Mouse (Mus musculus) ES-Bruce4 (cell line): ENCODE results near the gene Rnf34. TPM values are rescaled to one million over a fixed set of nuclear protein-coding genes. Genes with fewer than 3 reads are reported as not detected.

Experiments used
- H3K27ac ChIP-seq: 2 replicates; pipeline ENCODE4 v1.5.1; 2012; ENCODE audit warnings: low read length, inconsistent platforms; ENCODE audit not compliant: insufficient read depth
- H3K27me3 ChIP-seq: 2 replicates; pipeline ENCODE4 v1.6.1; 2012; ENCODE audit warnings: mild to moderate bottlenecking, low read length, inconsistent platforms; ENCODE audit not compliant: control insufficient read depth, poor library complexity, insufficient read depth, severe bottlenecking
- H3K36me3 ChIP-seq: 2 replicates; pipeline ENCODE4 v1.6.1; 2012; ENCODE audit warnings: inconsistent platforms, mild to moderate bottlenecking, low read length, moderate library complexity; ENCODE audit not compliant: control insufficient read depth, poor library complexity, insufficient read depth, severe bottlenecking
- H3K4me1 ChIP-seq: one replicate; pipeline ENCODE4 v1.8.1; 2011; ENCODE audit warnings: low read length; ENCODE audit not compliant: control insufficient read depth, insufficient read depth
- H3K4me3 ChIP-seq: 2 replicates; pipeline ENCODE4 v1.5.1; 2011; ENCODE audit warnings: low read depth, mild to moderate bottlenecking, low read length
- H3K9ac ChIP-seq: 2 replicates; pipeline ENCODE4 v1.6.1; 2012; ENCODE audit warnings: low read depth, mild to moderate bottlenecking, inconsistent platforms; ENCODE audit not compliant: poor library complexity, severe bottlenecking
- H3K9me3 ChIP-seq: replicated peaks from 2 replicates; pipeline ENCODE4 v1.6.1; 2012; ENCODE audit warnings: mild to moderate bottlenecking, low read length, inconsistent platforms; ENCODE audit not compliant: control insufficient read depth, poor library complexity, insufficient read depth, severe bottlenecking
- CTCF ChIP-seq: IDR thresholded peaks from one replicate; pipeline ENCODE4 v1.8.1; 2011; ENCODE audit warnings: low read depth, low read length
- EP300 ChIP-seq: IDR thresholded peaks from 2 replicates; pipeline ENCODE4 v1.6.1; 2011; ENCODE audit warnings: low read depth, low read length; ENCODE audit not compliant: insufficient read depth
- POLR2A ChIP-seq: IDR thresholded peaks from one replicate; pipeline ENCODE4 v1.8.1; 2011; ENCODE audit warnings: low read length; ENCODE audit not compliant: insufficient read depth
- polyA plus RNA-seq: library from polyadenylated mRNA; stranded (reverse); fragments of >200 nt; gene quantifications from 2 replicates; pipeline ENCODE4 v1.2.4, GENCODE M21; 2011; ENCODE audit warnings: low read depth; ENCODE audit not compliant: missing spikeins, insufficient read depth, insufficient read length

The Rnf34 gene
- polyA plus RNA-seq, 1 experiment = 28.5 TPM

DNA sequence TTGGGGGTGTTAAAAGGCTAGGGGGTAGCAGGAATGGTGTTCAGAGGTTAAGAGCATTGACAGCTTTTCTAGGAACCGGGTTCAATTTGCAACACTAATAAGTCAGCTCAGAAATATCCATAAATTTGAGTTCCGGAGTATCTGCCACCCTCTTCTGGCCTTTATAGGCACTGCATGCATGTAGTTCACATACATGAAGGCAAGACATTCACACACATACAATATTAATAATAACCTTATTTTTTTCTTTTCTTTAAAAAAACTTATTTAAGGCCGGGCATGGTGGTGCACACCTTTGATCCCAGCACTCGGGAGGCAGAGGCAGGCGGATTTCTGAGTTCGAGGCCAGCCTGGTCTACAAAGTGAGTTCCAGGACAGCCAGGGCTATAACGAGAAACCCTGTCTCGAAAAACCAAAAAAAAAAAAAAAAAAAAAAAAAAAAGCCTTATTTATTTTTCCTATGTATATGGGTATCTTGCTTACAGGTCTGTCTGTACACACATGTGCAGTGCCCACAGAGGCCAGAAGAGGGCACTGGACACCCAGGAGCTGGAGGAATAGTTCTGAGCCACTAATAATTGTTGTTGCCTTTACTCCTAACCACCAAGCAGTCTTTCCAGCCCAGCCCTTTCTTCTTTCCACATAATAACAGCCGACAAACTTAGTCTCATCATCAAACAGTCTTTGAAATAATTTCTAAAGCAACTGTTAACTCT, 38.3 kb upstream of the Rnf34 start:
- TF ChIP-seq CTCF = peak; percentile 77
- no peak for TF ChIP-seq EP300
- no peaks in the 10 kb centered on the region for H3K9me3 ChIP-seq
- H3K27ac ChIP-seq = no peak overlapping the region
- H3K36me3 ChIP-seq = peaks cover 61% of the 10 kb centered on the region
- H3K4me1 ChIP-seq = no peaks in the 10 kb centered on the region
- no peak overlapping the region for H3K9ac ChIP-seq
- no peaks in the 10 kb centered on the region for H3K27me3 ChIP-seq
- no peak overlapping the region for H3K4me3 ChIP-seq

DNA sequence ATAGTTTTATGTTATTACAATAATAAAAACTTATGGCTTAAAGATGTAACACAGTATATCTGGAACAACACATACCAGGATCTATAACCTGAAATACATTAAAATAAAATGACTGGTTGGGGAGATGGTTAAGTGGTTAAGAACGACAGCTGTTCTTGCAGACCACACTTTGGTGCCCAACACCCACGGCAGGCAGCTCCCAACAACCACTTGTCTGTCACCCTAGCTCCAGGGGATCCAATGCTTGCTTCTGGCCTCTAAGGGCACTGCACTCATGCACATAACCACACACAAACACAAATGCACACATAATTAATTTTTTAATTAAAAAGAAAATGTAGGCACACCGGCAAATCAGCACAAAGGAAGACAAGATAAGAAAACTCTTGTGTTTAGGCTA, 37.1 kb upstream of the Rnf34 start:
- no peak overlapping the region for H3K9ac ChIP-seq
- H3K4me3 ChIP-seq = no peak overlapping the region
- no peaks in the 10 kb centered on the region for H3K27me3 ChIP-seq
- no peak overlapping the region for H3K27ac ChIP-seq
- H3K4me1 ChIP-seq = no peaks in the 10 kb centered on the region
- peaks cover 61% of the 10 kb centered on the region for H3K36me3 ChIP-seq
- no peak for TF ChIP-seq POLR2A
- TF ChIP-seq CTCF = no peak
- no peak for TF ChIP-seq EP300
- H3K9me3 ChIP-seq = no peaks in the 10 kb centered on the region

DNA sequence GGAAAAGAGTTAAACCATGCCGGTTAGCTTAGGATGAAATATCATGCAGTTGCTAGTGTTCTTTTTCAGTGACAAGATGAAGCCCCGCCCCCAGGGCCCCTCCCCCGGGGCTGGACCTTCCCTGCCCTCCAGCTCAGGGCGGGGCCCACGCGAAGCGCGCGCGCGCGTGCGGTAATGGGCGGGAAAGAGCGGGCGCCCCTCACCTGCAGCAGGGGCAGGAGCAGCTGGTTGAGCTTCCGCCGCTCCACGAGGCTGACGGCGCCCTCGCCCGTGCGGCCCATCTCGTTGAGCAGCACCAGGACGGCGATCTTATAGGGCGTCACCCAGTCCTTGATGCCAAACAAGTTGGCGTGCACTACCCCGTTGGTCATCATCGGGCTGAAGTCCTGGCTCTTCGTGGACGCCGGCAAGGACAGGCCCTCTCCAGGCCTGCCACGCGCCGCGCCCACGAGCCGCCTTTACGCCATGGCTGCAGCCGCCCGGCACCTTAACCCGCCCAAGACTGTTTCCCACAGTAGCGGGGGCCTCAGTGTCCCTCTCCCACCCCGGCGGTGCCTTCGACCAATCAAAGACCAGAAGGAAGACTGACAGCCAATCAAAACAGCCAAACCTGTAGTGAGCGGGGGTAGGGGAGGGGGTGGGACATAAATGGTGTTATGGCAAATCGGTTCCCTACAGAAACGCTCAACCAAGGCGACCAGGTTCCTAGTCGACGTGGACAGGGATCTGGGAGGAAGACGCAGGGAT, 28.9 kb upstream of the Rnf34 start, which contains the start of gene Anapc5:
TSS of gene Anapc5 (minus strand) at position 563 of the 747 bp plus-strand sequence.
- H3K9me3 ChIP-seq = no peaks in the 10 kb centered on the region
- H3K4me1 ChIP-seq = peaks cover 2% of the 10 kb centered on the region
- peak within 1 kb of the TSS; percentile 45; the same call in 1 of the 2 replicates for H3K27ac ChIP-seq
- peak; percentile 37; the same call in 1 of the 2 replicates for TF ChIP-seq EP300
- no peak for TF ChIP-seq POLR2A
- peak within 1 kb of the TSS; percentile 80 for H3K4me3 ChIP-seq
- H3K36me3 ChIP-seq = peaks cover 27% of the 10 kb centered on the region
- peak within 1 kb of the TSS; percentile 58 for H3K9ac ChIP-seq
- no peaks in the 10 kb centered on the region for H3K27me3 ChIP-seq

DNA sequence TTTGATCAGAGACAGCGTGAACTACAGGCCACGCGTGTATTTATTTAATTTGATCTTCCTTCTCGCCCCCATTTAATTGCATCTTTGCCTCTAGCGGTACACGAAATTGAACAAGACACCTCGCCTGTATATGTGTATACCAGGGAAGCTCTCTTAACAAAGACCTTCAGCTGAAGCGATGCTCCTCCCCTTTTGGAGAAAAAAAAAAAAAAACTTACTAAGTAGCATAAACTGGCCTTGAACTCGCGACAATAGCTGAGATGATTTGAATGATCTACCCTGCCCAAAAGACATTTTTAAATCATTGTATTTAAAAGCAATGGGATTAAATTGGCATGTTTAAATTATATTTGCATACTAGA, 28.3 kb upstream of the Rnf34 start:
- H3K27me3 ChIP-seq = no peaks in the 10 kb centered on the region
- peaks cover 2% of the 10 kb centered on the region for H3K4me1 ChIP-seq
- TF ChIP-seq CTCF = no peak
- TF ChIP-seq POLR2A = no peak
- TF ChIP-seq EP300 = no peak
- peaks cover 24% of the 10 kb centered on the region for H3K36me3 ChIP-seq
- peak overlapping the region; percentile 58; the same call in 1 of the 2 replicates for H3K9ac ChIP-seq
- peak overlapping the region; percentile 45; the same call in 1 of the 2 replicates for H3K27ac ChIP-seq
- peak overlapping the region; percentile 67 for H3K4me3 ChIP-seq
- H3K9me3 ChIP-seq = no peaks in the 10 kb centered on the region

DNA sequence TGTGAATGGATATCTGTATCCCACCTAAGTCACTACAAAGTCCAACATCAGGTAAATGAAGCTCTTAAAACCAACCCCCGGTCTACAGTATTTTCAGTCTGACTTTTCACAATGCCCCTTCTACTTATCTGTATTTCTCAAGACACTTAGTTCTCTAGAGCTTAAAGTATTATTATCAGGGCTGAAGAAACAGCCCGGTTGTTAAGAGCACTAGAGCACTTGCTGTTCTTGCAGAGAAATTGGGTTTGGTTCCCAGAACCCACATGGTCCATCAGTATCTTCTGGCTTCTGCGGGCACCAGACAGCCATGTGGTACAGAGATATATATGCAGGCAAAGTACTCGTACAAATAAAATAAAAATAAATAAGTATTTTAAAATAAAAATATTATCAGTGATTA, 27.4 kb upstream of the Rnf34 start:
- no peaks in the 10 kb centered on the region for H3K27me3 ChIP-seq
- H3K9ac ChIP-seq = no peak overlapping the region
- no peak for TF ChIP-seq CTCF
- TF ChIP-seq EP300 = no peak
- TF ChIP-seq POLR2A = no peak
- peaks cover 19% of the 10 kb centered on the region for H3K36me3 ChIP-seq
- peaks cover 2% of the 10 kb centered on the region for H3K4me1 ChIP-seq
- H3K4me3 ChIP-seq = no peak overlapping the region
- no peaks in the 10 kb centered on the region for H3K9me3 ChIP-seq
- H3K27ac ChIP-seq = no peak overlapping the region

DNA sequence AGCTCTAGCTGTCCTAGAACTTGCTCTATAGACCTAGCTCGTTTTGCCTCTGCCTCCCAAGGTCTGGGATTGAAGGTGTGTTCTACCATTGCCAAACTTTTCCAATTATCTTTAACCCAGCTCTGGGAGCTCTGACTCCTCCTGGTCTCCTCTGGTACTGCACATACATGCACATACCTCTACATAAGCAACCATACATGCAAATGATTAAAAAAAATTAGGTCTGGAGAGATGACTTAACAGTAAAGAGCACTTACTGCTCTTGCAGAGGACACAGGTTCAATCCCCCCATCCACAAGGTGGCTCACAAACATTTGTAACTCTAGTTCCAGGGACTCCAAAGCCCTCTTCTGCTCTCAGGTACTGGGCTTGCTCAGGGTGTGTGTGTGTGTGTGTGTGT, 25.9 kb upstream of the Rnf34 start:
- no peak overlapping the region for H3K4me3 ChIP-seq
- H3K27ac ChIP-seq = no peak overlapping the region
- no peak overlapping the region for H3K9ac ChIP-seq
- peaks cover 2% of the 10 kb centered on the region for H3K4me1 ChIP-seq
- no peak for TF ChIP-seq POLR2A
- TF ChIP-seq CTCF = no peak
- no peak for TF ChIP-seq EP300
- no peaks in the 10 kb centered on the region for H3K9me3 ChIP-seq
- peaks cover 4% of the 10 kb centered on the region for H3K36me3 ChIP-seq
- no peaks in the 10 kb centered on the region for H3K27me3 ChIP-seq
